Mouse (Mus musculus): Measurements from ENCODE around the gene Mb. TPM values are rescaled to one million over a fixed set of nuclear protein-coding genes. Genes with fewer than 3 reads are reported as not detected.

Mb gene
- polyA plus RNA-seq, 1 experiment from 2014 or later: 0.56 TPM

- Histone ChIP-seq H3K4me2 (ENCODE audit: low read depth, low read length) (peak overlapping the region; percentile 22), H3K36me3 (ENCODE audit: control insufficient read depth, insufficient read depth, low read length) (no peaks in the 10 kb centered on the region), H3K27ac (ENCODE audit: low read length) (peak overlapping the region; percentile 95), H3K27me3 (replicated peaks; ENCODE audit: control insufficient read depth, insufficient read depth, low read length) (no peaks in the 10 kb centered on the region), H3K9ac (ENCODE audit: low read depth, low read length) (peak overlapping the region; percentile 55), H3K4me1 (ENCODE audit: control insufficient read depth, insufficient read depth, low read length) (peaks cover 23% of the 10 kb centered on the region), H3K9me3 (ENCODE audit: control insufficient read depth, low read length) (no peaks in the 10 kb centered on the region), H3K4me3 (ENCODE audit: low read length) (no peak overlapping the region)
- peak; percentile 82 for ATAC-seq
- 13% methylated on average over 11 of the region's 11 CpGs for WGBS
Measured at GRCm38 (mm10) chr15:77037278-77038161, 12.9 kb downstream of the Mb start.

DNA sequence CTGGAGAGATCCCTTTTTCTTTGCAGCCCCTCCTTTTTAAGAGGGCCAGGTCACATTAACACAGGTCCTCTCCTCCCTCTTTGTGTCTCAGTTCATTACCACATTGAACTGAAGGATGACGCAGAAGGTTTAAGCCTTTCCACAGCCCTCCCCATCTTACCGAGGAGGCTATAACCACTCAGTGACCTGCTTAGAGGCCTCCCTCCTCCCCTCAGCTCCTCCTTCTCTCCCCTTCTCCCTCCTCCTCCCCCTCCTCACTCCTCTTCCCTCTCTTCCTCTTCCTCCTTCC lies 13.5 kb downstream of the Mb start:
- H3K27ac ChIP-seq (ENCODE audit: low read length): peak overlapping the region; percentile 95
- peak; percentile 54 for ATAC-seq
- H3K4me2 ChIP-seq (ENCODE audit: low read depth, low read length): peak overlapping the region; percentile 22; the same call in 1 of the 2 replicates
- no peak overlapping the region for H3K4me3 ChIP-seq (ENCODE audit: low read length)
- 28% methylated on average over 2 of the region's 2 CpGs for WGBS
- H3K36me3 ChIP-seq (ENCODE audit: control insufficient read depth, insufficient read depth, low read length): no peaks in the 10 kb centered on the region
- peaks cover 23% of the 10 kb centered on the region for H3K4me1 ChIP-seq (ENCODE audit: control insufficient read depth, insufficient read depth, low read length)
- H3K9ac ChIP-seq (ENCODE audit: low read depth, low read length): peak overlapping the region; percentile 55
- H3K27me3 ChIP-seq (replicated peaks; ENCODE audit: control insufficient read depth, insufficient read depth, low read length): no peaks in the 10 kb centered on the region
- no peaks in the 10 kb centered on the region for H3K9me3 ChIP-seq (ENCODE audit: control insufficient read depth, low read length)

- H3K4me2 ChIP-seq (ENCODE audit: low read depth, low read length): peak overlapping the region; percentile 22; the same call in 1 of the 2 replicates
- ATAC-seq: peak; percentile 78
- H3K4me1 ChIP-seq (ENCODE audit: control insufficient read depth, insufficient read depth, low read length): peaks cover 23% of the 10 kb centered on the region
- WGBS: 49% methylated on average over 11 of the region's 11 CpGs
- no peak overlapping the region for H3K4me3 ChIP-seq (ENCODE audit: low read length)
- peak overlapping the region; percentile 95 for H3K27ac ChIP-seq (ENCODE audit: low read length)
- H3K27me3 ChIP-seq (replicated peaks; ENCODE audit: control insufficient read depth, insufficient read depth, low read length): no peaks in the 10 kb centered on the region
- no peaks in the 10 kb centered on the region for H3K9me3 ChIP-seq (ENCODE audit: control insufficient read depth, low read length)
- no peaks in the 10 kb centered on the region for H3K36me3 ChIP-seq (ENCODE audit: control insufficient read depth, insufficient read depth, low read length)
- peak overlapping the region; percentile 55 for H3K9ac ChIP-seq (ENCODE audit: low read depth, low read length)
Measured at GRCm38 (mm10) chr15:77036320-77036988, 14.0 kb downstream of the Mb start.

DNA sequence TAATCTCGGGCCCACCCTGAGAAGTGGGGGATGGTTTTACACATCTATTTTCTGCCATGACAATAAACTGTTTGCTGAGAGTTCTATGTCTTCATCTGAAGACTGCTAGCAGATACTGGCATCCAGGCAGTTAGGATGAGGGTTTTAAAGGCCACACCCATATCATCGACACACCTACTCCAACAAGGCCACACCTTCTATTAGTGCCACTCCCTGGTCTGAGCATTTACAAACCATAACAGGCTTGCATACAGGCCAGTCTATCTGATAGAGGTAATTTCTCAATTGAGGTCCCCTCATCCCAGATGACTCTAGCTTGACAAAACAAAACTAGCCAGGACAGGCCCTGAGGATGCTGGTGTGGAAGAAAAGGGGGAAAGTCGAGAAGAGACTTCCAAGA lies 14.8 kb downstream of the Mb start:
- WGBS: 64% methylated on average over 3 of the region's 3 CpGs
- Histone ChIP-seq H3K4me3 (ENCODE audit: low read length) (no peak overlapping the region), H3K27ac (ENCODE audit: low read length) (peak overlapping the region; percentile 95), H3K9me3 (ENCODE audit: control insufficient read depth, low read length) (no peaks in the 10 kb centered on the region), H3K4me2 (ENCODE audit: low read depth, low read length) (no peak overlapping the region), H3K9ac (ENCODE audit: low read depth, low read length) (0 out of 2 replicates have a peak overlapping the region, but pooled peaks have one; percentile 55), H3K36me3 (ENCODE audit: control insufficient read depth, insufficient read depth, low read length) (no peaks in the 10 kb centered on the region), H3K4me1 (ENCODE audit: control insufficient read depth, insufficient read depth, low read length) (peaks cover 23% of the 10 kb centered on the region), H3K27me3 (replicated peaks; ENCODE audit: control insufficient read depth, insufficient read depth, low read length) (no peaks in the 10 kb centered on the region)
- ATAC-seq: no peak

DNA sequence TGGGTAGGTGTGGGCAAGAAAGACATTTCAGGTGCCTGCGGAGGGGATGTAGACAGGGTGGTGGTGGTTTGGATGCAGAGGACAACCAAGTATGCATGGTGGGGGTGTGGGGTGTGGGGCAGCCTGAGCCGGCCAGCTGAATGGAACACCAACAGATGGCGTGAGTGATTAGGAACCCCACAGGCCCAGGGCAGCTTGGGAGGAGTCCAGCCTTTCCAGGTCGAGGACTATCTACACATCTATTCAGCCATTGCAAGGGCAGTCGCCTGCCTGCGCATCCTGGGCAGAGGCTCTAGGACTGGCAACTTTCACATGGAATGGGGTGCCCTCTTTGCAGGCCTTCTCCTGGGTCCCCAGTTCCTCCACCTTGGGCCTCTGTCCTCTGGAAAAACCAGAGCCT lies 15.9 kb downstream of the Mb start:
- Histone ChIP-seq H3K4me3 (ENCODE audit: low read length) (no peak overlapping the region), H3K4me1 (ENCODE audit: control insufficient read depth, insufficient read depth, low read length) (peaks cover 23% of the 10 kb centered on the region), H3K4me2 (ENCODE audit: low read depth, low read length) (no peak overlapping the region), H3K9me3 (ENCODE audit: control insufficient read depth, low read length) (no peaks in the 10 kb centered on the region), H3K36me3 (ENCODE audit: control insufficient read depth, insufficient read depth, low read length) (no peaks in the 10 kb centered on the region), H3K9ac (ENCODE audit: low read depth, low read length) (no peak overlapping the region), H3K27me3 (replicated peaks; ENCODE audit: control insufficient read depth, insufficient read depth, low read length) (no peaks in the 10 kb centered on the region), H3K27ac (ENCODE audit: low read length) (no peak overlapping the region)
- no peak for ATAC-seq
- 81% methylated on average over 6 of the region's 6 CpGs for WGBS

- Histone ChIP-seq H3K4me2 (ENCODE audit: low read depth, low read length) (no peak overlapping the region), H3K9me3 (ENCODE audit: control insufficient read depth, low read length) (no peaks in the 10 kb centered on the region), H3K4me1 (ENCODE audit: control insufficient read depth, insufficient read depth, low read length) (peaks cover 6% of the 10 kb centered on the region), H3K36me3 (ENCODE audit: control insufficient read depth, insufficient read depth, low read length) (no peaks in the 10 kb centered on the region), H3K27ac (ENCODE audit: low read length) (no peak overlapping the region), H3K9ac (ENCODE audit: low read depth, low read length) (no peak overlapping the region), H3K27me3 (replicated peaks; ENCODE audit: control insufficient read depth, insufficient read depth, low read length) (no peaks in the 10 kb centered on the region), H3K4me3 (ENCODE audit: low read length) (no peak overlapping the region)
- ATAC-seq: no peak
- 63% methylated on average over 3 of the region's 3 CpGs for WGBS
Measured at GRCm38 (mm10) chr15:77031271-77031670, 19.2 kb downstream of the Mb start.

- H3K27ac ChIP-seq (ENCODE audit: low read length): no peak overlapping the region
- H3K4me1 ChIP-seq (ENCODE audit: control insufficient read depth, insufficient read depth, low read length): no peaks in the 10 kb centered on the region
- H3K4me2 ChIP-seq (ENCODE audit: low read depth, low read length): no peak overlapping the region
- 27% methylated on average over 7 of the region's 7 CpGs for WGBS
- H3K9ac ChIP-seq (ENCODE audit: low read depth, low read length): no peak overlapping the region
- no peaks in the 10 kb centered on the region for H3K36me3 ChIP-seq (ENCODE audit: control insufficient read depth, insufficient read depth, low read length)
- ATAC-seq: peak; percentile 50; the same call in 1 of the 2 replicates
- no peak overlapping the region for H3K4me3 ChIP-seq (ENCODE audit: low read length)
- no peaks in the 10 kb centered on the region for H3K27me3 ChIP-seq (replicated peaks; ENCODE audit: control insufficient read depth, insufficient read depth, low read length)
- no peaks in the 10 kb centered on the region for H3K9me3 ChIP-seq (ENCODE audit: control insufficient read depth, low read length)
Measured at GRCm38 (mm10) chr15:77029331-77029991, 21.0 kb downstream of the Mb start.

DNA sequence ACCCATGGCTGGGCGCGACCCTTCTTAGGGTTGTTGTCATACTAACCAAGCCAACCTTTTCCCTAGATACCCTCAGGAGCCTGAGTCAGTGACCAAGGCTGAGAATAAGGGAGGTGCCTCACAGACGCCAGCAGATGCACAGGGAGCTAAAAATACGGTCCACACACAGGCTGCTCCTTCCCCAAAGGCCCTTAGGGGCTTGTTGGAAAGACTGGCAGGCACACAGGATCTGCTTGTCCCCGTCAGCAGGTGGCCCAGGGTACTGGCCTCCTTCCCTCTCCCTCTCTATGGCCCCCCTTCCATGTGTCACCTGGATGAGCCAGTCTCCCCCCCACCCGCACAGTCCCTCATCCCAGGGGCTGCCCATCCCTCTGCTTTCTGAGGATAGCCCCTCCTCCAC lies 22.8 kb downstream of the Mb start:
- Histone ChIP-seq H3K4me3 (ENCODE audit: low read length) (no peak overlapping the region), H3K36me3 (ENCODE audit: control insufficient read depth, insufficient read depth, low read length) (no peaks in the 10 kb centered on the region), H3K9ac (ENCODE audit: low read depth, low read length) (no peak overlapping the region), H3K27ac (ENCODE audit: low read length) (no peak overlapping the region), H3K9me3 (ENCODE audit: control insufficient read depth, low read length) (no peaks in the 10 kb centered on the region), H3K4me2 (ENCODE audit: low read depth, low read length) (no peak overlapping the region), H3K27me3 (replicated peaks; ENCODE audit: control insufficient read depth, insufficient read depth, low read length) (no peaks in the 10 kb centered on the region), H3K4me1 (ENCODE audit: control insufficient read depth, insufficient read depth, low read length) (no peaks in the 10 kb centered on the region)
- WGBS: 83% methylated on average over 6 of the region's 6 CpGs
- no peak for ATAC-seq

GRCm38 (mm10) chr15:77027117-77027516 lies 23.4 kb downstream of the Mb start:
- Histone ChIP-seq H3K4me2 (ENCODE audit: low read depth, low read length) (no peak overlapping the region), H3K27me3 (replicated peaks; ENCODE audit: control insufficient read depth, insufficient read depth, low read length) (no peaks in the 10 kb centered on the region), H3K36me3 (ENCODE audit: control insufficient read depth, insufficient read depth, low read length) (no peaks in the 10 kb centered on the region), H3K4me3 (ENCODE audit: low read length) (no peak overlapping the region), H3K27ac (ENCODE audit: low read length) (no peak overlapping the region), H3K9me3 (ENCODE audit: control insufficient read depth, low read length) (no peaks in the 10 kb centered on the region), H3K9ac (ENCODE audit: low read depth, low read length) (no peak overlapping the region), H3K4me1 (ENCODE audit: control insufficient read depth, insufficient read depth, low read length) (no peaks in the 10 kb centered on the region)
- 93% methylated on average over 3 of the region's 3 CpGs for WGBS
- no peak for ATAC-seq

Measured in intestine, embryonic 16.5 days (tissue).